Mouse (Mus musculus) cerebellum, adult (tissue): ENCODE data around the gene Kdelr1.

Source experiments
- ATAC-seq: cut with Nextera tagmentation; 2 replicates; pipeline ENCODE4 v1.9.2; 2017; ENCODE audit warnings: mild to moderate bottlenecking, moderate library complexity, mixed read lengths; ENCODE audit not compliant: insufficient number of reproducible peaks, low FRiP score, low TSS enrichment

The Kdelr1 gene

DNA sequence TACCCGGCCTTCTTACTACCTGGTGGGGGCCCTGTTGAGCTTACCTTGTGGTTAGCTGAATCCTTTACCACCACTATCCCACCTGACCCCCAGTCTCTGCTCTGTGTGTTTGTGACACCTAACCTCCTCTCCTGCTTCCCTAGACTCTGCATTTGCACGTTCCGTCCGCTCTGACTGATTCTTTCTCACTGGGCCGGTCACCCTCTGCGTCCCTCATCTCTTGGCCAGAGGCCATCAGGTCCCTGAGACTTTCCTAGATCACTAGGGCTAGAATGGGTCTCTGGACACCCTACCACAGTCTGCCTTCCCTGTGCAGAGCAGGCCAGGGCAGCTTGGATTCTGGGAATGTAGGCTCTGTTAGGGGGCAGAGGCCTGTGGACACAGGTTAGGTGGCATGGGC lies 41.5 kb downstream of the Kdelr1 start:
- no peak for ATAC-seq

DNA sequence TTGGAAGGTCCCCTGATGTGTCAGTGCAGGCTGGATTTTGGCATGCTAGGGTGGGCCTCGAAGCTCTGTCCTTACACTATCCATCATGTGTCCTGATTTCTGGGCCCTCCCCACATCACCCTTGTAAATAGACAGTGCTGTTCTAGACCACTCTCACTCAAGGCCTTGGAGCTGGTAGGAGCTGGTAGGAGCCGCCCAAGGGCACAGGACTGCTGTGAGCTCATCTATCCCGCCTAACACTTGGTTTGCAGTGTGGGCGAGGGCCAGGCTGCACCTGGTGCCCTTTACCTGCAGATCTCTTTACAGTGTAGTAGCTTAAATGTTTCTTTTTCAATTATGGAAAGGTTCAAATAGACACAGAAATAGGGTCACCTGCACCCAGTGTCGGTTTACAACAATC lies 42.4 kb downstream of the Kdelr1 start:
- ATAC-seq, result no peak

DNA sequence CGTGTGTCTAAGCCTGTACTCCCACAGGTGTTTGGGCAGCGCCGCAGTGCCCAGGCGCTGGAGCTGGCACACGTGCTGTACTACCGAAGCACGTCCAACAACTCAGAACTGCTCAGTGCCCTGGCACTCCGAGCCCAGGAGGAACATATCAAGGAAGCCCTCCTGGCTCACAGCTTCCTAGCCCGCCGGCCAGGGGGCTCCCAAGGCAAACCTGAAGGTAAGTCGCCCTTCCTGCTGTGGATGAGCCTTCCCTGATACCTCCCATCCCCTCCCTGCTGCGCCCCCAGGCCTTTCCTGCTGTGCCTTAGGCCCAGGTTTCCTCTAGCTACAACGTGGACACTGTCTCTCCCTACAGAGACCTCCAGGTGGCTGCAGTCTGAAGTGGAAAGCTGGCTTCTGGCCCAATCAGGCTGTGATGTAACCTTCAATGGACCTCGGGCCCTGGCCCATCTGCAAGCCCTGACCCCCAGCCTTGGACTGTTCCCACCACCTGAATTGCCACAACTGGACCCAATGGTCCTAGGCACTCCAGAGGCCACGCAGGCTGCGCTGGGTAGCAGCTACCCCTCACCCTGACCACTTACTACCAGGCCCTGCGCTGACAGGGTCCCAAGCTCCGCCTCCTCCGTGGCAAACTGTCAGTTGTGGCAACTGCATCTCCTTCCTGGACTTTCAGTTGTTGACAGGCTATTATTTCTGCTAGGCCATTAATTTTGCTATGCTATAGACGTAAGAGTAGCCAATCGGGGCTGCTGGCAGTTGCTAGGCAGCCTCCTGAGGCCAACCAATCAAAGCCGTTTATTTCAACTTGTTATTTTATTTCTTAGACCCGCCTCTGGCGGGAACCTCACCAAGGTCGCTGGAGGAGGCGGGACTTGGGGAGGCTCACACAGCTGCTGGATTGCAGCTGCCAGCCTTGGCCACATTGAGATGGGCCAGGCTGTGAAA lies 43.8 kb downstream of the Kdelr1 start:
- no peak for ATAC-seq

DNA sequence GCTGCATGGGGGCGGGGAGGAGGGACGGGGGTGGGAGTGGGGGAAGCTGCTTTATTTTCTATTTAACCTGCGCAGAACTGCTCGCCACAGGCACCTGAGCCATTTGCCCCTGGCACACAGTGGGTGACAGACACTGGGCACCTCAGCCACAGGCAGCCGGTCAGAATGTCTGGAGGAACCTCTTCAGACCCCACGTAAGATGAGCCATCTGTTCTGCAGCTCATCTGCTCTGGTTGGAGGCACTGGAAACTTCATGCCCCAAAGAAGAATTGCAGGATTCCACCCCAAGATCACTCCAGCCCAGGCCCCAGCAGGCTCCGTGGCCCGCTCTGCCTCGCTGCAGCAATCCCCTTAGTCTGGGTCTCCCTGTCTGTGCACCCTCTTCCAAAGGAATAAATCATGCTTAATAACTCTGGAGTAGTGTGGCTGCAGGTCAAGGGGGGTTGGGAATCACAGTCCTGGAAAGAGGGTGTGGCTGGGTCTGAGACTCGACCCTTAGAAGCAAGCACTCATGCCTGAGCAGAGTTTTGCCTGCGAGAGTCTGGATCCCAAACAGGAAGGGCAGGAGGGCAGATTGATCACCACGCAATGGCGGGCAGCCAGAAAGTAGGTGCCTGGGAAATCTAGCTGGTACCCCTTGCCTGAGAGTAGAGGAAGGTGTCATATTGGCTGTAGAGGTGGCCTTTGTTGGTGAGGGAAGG lies 44.6 kb downstream of the Kdelr1 start:
- no peak for ATAC-seq

DNA sequence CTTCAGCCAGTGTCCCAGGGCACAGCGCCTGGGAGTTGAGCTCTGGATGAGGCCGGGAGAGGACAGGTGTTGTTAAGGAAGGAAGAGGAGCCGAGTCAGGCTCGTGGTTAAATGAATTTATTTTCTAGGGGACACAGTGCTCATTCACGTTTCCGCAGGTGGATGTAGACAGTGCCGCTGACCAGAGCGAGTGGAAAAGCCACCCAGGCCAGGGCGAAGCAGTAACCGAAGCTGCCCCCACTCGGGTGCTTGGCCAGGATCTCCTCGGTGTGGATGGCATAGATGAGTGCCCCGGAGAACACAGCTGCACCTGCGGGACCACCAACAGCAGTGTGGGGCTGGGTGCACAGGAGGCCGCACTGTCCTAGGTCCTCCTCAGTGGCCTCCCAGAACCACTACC lies 45.4 kb downstream of the Kdelr1 start:
- ATAC-seq, result no peak

DNA sequence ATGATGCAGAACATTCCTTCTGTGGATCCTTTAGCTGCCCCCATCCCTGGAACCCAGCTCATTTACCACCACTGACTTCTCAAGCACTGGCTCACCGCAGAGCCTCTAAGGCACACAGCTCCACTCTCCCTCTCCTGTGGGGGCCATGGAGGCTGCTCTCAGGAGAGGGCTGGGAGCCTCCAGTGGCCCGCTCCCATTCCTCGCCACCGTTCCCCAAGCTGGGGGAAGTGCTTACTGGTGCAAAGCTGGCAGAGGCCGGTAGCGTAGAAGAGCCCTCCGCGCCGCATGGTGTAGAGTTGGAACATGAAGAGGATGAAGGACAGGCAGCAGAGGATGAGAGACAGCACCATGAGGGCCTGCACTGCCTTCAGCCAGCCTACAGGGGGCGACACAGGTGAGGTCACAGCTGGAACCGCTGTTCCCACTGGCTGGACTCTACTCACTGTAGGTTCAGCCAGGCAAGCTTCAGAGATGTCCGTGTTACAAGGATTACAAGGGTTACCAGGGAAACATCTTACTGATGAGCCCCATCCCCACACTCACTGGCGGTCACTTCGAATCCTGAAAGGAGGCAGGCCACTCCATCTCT lies 46.6 kb downstream of the Kdelr1 start:
- ATAC-seq, result no peak

DNA sequence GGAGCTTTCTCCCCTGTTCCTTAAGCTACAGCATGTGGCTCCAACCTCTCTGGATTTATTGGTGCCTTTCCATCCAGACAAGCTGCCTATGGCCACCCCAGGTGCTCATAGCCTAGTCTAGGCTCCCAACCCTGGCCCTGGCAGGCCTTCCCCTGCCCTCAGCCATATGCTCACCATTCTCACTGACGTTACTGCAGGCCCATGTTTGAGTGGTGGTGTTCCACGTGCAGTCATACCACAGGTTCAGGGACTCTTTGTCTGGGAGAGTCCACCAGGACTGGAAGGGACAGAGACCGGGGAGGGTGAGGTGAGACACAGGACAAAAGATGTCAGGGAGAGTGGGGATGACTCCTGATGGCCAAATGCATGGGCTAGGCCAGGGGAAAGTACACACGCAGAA lies 47.2 kb downstream of the Kdelr1 start:
- ATAC-seq, result no peak

DNA sequence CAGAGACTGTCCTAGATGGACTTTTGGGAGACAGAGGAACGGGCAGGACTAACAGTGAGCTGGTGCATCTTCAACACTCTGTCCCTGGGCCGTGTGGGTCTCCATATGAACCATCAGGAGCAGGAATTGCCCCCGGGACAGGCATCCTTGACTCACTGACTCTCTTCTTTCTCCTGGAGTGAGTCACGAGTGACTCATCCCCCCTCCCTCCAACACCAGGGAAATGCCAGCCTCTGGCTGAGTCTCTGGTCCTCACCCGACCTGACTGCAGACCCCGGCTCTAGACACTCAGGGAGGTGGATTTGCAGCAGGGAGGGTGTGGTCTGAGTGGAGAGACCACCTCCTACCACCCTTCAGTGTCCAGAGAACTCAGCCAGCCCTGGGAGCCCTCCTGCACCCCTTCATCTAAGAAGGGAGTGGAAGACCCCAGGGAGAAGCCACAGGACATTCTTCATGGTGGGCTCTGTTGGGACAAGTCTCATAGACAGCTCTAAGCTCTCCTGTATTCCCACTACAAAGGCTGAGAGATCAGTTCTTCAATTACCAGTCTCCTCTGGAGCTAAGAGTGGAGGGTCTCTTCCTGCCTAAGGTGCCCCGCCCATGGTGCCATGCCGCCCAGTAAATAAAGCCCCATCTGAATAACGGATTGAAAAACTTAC lies 48.1 kb downstream of the Kdelr1 start:
- ATAC-seq, result no peak

DNA sequence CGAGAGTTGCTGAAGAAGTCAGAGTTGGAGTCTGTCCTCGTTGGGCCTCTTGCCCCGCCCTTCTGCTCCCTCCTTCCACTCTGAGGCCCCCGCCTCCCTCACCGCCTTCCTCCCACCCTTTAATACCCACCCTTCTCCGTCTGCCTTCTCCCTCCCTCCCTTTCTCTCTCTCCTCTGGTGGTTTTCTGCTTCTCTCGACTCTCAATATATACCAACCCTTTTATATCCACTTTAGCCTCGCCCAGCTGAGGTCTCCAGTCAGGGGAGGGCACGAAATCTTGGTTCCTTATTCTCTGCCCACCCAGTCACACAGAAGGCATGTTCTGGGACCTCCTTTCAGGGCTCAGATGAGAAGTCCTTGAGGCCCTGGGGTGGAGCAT lies 48.7 kb downstream of the Kdelr1 start, which contains the start of gene Emp3:
TSS of gene Emp3 (minus strand) at position 163 of the 380 bp plus-strand sequence.
- ATAC-seq, result no peak

DNA sequence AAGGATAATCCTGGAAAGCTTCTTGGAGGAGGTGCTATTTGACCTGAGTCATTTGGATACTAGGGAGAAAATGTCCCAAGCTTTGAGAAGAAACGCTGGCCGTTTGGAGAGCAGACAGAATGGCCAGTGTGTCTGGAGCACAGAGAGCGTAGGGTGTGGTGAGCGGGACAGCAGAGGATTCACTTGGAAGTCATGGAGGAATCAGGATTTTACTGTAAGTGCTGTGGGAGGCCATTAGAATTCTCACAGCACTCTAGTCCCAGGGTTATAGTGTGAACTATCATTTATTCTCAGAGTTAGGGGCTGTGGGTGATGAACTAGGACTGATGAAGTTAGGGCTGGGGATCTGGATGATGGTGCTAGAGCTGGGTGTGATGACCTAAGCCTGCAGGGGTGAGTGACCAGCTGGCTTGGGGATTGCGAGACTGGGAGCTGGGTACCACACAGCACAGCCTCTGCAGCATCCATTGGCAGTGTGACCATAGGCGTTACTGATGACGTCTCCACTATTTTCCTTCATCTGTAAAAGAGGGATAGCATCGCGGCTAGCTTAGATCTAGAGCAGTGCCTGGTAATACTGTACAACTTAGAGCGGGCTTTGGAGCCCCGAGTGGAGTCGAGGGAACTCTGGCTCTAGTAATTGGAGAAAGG lies 49.5 kb downstream of the Kdelr1 start:
- ATAC-seq, result no peak

DNA sequence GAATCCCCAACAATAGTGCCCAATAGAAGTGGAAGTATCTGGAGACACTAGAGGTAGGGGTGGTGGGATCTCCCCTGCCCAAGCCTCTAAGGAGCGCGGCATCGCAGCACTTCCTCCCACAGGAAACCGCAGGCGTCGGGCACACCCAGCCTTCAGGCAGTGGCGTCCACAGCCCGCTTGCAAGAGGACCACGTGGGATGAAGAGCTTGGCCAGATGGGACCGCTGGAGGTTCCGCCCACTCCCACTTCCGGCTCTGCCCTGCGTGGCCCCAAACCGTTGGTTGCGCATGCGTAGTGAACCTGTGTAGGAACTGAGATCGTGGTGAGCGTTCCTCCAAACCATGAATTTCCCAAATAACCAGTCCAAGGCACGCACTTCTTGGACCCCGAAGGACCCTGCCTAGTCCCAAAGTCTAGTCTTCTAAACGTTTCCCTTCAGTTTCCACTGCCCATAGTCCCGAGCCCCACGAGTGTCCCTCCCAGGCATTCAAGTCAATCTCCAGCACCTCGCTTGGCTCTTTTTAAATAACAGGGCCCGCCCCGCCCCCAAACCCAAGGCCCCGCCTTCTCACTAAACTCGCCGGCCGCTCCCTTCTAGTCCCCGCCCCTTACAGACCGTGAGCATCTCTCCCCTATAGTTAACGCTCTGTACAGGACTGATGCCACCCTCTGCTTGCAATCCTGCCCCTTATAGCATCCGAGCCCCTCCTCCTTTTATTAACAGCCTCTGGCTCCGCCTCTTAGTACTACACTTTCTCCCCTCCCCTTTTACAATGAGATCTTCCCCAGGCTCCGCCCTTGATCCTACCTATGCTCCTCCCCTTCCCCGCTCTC lies 50.6 kb downstream of the Kdelr1 start:
- peak; percentile 84; the same call in 1 of the 2 replicates for ATAC-seq

DNA sequence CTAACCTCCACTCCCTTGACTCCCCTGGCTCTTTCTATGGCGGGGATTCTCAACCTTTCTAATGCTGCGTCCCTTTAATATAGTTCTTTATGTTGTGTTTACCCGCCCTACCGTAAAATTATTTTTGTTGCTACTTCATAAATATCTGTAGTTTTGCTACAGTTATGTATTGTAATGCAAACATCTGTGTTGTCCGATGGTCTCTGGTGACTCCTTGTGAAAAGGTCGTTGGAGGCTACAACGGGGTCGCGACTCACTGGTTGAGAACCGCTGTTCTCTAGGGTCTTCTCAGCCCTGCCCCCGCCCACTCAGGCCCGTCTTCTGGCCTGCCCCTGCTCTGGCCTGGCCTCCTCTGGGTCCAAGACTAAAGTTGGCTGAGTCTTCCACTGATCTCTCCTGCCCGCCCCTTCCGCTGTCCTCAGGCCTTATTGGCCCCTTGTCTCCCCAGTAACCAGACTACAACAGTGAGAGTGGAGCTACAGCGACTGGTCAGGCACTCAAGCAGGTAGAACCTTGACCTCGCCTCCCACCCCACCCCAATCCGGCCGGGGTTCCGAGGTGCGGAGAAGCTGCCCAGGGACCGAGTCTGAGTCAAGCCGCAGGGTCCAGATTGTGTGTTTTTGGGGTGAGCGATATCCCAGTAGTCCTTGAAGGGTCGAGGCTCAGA lies 51.3 kb downstream of the Kdelr1 start, which contains the start of gene Ccdc114:
TSS of gene Ccdc114 (plus strand) at position 311 of the 667 bp plus-strand sequence.
- ATAC-seq, result peak; percentile 27; the same call in 1 of the 2 replicates

DNA sequence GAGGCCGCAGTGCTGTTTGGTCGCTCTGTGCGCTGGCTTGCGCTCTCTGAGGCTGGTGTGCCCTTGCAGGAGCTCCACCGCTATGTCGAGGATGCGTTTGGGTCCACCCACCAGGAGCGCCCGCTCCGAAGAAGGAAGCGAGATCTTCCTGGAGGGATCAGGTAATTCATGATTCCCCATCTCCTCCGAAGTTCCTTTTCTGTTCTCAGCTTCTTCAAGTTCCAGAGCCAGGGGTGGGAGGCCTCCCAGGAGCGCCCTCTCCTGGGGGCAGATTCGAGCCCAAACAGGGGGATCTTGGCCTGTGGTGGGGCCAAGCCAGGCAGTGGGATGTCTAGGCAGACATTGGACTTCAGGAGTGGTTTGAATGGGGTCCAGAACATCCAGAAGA lies 51.9 kb downstream of the Kdelr1 start:
- no peak for ATAC-seq

DNA sequence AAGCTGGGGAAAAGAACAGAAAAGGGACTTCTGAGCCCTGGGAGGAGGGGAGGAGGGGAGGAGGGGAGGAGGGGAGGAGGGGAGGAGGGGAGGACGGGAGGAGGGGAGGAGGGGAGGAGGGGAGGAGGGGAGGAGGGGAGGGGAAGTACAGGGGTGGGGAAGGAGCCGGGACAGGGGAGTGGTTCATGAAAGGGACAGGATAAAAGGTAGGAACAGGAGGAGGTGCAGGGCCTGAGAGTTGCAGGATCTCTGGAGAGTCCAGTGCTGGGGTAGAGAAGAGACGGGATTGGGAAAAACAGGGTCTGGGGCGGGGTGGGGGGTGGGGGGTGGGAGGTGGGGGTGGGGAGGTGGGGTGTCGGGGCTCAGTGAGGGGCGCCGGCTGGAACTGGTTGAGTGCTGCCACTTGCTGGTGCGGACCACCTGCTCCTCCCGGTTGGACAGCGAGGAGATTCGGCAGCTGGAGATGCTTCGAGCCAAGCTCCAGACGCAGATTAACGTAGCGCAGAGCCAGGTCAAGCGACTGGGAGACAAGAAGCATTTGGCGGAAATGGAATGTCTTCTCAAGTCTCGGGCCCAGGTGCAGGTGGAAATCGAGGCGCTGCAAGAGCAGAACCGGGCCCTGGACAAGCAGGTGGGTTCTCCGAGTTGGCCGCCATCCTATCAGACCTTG lies 56.2 kb downstream of the Kdelr1 start:
- ATAC-seq, result no peak

DNA sequence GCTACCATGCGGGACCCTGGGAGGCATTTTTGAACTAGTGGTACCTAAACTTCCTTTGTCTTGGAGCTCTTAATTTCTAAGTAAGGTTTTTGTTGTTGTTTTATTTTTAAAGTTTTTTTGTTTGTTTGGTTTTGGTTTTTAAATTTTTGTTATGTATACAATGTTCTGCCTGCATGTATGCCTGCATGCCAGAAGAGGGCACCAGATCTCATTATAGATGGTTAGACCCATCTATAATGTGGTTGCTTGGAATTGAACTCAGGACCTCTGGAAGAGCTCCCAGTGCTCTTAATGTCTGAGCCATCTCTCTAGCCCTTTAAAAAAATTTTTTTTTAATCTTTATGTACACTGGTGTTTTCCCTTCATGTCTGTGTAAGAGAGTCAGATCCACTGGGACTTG lies 57.1 kb downstream of the Kdelr1 start:
- no peak for ATAC-seq
